Mouse (Mus musculus) heart, postnatal 36 days (tissue): ENCODE measurements at regions not wholly inside any gene's neighbourhood (a gene's known extent, or its start where the extent isn't known, plus 50 kb on each side); places are given as distances from the start of the nearest gene placed in this dataset.

Experiments used
- DNase-seq, 2 experiments: peaks; one replicate each; pipeline ENCODE4 v3.0.0; 2021 to 2022
- intact Hi-C: fragments of 180-260 bp; cut with DNase I; formaldehyde crosslinking; loops from one replicate; pipeline ENCODE4 v1.15.1; 2025

DNA sequence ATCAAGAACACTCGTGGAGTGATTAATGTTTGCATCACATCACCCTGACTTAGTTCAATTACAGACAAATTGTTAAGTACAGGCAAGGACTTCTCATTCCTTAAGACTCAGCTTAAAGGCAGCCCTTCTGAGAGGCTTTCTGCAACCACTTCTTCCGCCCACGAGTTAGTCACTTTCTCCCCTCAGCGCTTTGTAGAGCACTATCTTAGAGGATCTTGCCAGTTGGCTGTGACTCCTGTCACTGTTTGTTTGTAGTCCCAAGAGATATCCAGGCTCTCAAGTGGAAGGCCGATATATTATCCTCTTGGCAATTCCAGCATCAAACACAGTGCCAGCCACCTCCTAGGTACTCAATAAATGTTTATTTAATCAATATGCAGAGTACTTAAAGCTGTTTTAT is 532.1 kb upstream of the Gm26657 start:
- intact Hi-C loops: no loop called here
- DNase-seq: no peak

DNA sequence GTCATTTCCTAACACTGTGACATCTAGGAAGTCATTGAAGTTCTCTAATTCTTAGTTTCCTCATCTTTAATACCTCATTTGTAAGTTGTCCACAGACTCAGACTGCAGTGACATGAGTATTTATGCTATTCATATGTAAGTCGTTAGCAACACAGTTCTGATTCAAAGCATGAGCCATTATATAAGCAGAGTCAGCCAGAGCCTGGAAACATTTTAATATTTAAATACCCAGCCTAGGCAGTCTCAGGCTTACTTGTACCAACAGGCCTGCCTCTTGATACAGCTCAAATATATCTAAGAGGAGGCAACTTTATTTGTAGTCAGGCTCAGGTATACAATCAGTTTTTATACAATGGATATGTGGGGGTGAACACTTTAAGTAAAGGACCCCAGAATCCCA is 534.8 kb upstream of the Gm26657 start:
- DNase-seq: no peak
- intact Hi-C loops: no loop called here

DNA sequence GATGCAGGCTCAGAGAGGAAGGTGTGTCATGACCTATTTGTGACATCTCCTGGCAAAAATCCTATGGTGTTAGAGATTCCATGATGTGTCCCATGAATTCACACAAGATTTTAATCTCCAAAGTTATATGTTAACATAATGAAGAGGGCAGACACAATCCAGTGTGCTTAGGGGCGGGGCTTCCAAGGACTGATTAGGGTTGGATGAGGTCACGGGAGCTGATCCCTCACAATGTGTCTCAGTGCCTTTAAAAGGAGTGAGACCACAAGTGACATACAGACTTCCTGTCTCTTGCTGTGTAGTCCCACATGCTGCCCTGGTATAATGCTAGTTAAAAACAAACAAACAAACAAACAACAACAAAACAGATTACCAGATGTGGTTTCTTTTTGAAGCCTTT is 546.5 kb upstream of the Gm26657 start:
- no peak for DNase-seq
- intact Hi-C loops: no loop called here

DNA sequence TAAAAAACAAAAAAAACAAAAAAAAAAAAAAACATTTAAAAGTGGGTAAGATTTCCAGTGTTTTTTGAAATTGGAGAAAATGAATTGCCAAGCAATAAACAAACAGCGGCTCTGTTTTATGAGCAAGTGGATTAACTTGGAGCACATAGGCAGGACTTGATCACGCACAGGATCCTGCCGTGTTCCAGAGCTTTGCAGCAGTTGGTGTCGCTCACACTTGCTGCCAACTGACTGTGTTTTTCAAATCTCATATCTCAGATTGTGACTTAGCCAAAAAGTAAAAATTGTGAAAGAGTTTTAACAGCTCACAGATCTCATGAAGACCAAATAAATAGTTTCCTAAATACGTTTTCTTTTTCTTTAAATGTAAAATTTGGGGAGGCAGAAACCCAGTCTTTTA is 547.4 kb upstream of the Gm26657 start:
- DNase-seq: no peak
- intact Hi-C loops: no loop called here

DNA sequence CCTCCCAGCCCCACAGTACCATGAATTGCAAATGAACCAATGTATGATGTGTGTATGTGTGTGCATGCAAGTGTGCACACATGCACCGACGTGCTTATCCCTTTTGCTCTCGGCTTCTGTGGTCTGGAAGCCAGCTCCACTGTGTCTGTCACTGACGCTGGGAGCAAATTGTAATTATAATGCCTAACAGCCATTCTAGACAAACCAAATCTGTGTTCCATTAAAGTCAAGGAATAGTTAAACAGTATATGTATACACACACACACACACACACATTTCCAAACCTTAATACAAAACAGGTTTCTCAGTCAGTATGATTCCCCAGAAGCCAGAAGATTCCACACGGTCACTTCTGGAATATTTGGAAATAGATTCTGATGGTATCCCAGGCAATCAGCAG is 560.3 kb upstream of the Gm26657 start:
- no peak for DNase-seq
- intact Hi-C loops: no loop called here

DNA sequence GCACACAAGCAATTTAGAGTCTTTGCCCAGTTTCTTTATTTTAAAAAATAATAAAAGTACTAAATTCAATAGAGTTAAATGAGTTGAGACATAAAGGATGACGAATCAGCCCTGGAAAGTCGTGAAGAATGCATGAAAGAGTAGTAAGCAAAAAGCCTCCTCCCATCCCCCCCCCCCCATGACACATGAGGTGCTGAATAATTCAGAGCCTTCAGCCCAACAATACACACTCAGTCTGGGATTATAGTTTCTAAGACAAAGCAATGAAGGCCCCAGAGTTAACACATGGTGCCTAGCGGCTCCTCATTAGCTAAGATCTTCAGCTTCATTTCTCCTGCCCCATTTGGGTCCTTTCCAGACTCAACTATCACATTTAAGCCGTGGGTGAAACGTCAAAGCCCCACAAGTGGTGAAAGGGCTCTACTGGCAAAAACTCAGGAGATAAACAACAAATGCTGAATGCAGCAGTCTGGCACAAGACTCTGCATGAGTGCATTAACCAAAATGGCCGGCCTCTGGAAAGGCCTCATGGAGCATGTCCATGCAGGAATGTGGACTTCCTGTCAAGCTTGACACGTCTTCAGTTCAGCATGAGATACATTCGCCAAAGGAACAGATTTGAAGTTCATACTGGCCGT is 560.9 kb upstream of the Gm26657 start:
- intact Hi-C loops: no loop called here
- no peak for DNase-seq

DNA sequence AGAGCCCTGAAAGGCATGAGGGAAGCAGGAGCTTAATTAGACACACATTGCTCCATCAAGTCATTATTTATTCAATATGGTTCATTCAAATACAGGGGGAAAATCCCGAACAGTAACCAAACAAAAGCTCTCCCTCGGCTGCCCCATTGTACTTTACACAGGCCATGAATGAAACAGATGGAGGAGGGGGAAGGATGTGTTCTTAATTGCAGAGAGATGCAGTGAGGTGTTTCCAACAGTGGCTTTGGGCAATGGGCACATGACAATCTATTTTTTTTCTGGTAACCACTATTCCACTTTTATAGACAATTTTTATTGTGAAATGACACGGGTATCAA is 578.6 kb upstream of the Gm26657 start:
- intact Hi-C loops: no loop called here

DNA sequence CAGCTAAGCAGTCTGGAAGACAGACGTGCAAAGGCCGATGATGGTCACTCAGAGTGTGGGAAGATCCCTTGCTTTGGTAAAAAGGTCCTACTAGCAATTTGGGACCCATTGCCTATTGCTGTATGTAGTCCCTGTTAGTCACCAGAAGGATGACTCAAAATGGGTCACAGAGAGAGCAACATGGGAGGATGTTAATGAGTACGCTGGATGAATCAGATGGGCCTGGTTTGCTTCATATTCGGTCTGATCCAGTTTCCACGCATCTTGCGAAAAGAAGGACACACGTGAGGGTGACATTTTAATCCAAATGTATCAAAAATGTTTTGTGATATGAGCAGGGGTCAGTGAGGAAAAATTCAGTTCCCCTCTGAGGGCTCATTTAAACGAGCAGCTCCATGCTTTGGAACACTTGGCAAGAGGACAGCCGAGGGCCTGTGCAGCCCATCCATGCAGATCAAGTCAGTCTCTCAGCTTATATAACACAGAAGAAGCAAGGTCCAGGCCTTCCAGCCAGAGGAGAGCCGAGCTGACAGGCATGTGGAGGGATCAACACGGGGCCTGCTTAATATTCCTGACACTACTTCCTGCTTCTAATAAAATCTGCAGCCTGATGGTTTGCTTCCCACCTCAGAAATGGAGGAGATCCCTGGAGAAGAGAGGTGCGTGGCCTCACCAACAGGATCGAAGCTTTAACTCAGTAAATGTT is 579.2 kb upstream of the Gm26657 start:
- intact Hi-C loops: no loop called here
- DNase-seq: no peak

More for the DNA sequence above, 578.6 kb upstream of the Gm26657 start:
- DNase-seq: no peak

DNA sequence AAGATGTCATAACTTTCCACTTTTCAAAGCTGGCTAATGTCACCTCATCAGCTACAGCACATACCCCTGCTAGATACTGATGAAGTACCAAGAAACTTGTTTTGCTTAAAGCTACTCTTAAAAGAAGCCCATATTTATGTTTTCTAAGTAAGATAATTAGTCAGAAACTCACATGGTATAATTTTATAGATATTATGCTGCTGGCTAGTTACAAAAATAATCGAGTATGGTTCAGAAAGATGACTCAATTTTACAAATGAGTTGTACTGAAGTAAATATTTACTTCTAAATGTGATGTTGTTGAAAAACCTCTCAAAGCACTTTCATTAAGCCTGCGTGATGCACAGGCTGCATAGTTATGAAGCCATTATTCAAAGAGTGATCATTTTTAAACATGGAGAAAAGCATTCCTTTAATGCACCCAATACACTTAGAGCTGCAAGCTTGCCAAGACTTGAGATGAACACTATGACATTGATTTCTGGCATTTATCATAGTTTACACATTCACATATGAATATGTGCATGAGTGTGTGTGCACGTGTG is 582.3 kb upstream of the Gm26657 start:
- no peak for DNase-seq
- intact Hi-C loops: no loop called here

DNA sequence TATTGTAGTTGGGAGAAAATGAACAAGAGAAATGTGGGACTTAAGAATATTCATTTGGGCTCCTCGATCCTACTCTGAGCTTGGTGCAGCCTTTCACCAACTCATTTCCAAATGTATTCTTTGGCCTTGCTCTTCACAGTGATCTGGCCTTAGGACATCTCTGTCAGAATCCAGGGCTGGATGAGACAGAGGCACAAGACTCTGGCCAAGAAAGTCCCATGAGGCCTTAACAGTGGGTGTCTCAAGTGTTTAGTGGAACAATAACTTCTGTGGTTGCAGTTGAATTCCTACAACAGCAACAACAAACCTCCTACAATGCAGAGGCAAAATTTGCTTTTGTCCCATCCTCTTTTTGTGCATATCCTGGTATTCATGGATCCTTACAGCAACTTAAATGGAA is 589.2 kb upstream of the Gm26657 start:
- intact Hi-C loops: no loop called here
- DNase-seq: peak in 1 of 2 experiments; percentile 17

DNA sequence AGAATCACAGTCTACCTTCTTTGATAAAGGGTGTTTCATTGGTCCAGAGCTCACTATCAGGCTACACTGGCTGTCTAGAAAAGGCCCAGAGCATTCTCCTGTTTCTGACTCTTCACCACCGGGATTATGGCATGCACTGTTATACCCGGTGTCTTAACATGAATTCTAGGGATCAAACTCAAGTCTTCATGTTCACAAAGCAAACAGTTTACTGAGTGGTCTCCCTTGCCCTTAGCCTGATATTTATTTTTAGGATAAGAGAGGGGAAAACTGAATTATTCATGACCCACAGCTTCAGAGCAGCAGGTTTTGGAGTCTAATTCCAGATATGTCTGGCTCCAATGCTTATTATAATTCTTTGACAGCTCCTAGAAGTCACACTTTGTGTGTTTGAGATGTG is 596.0 kb upstream of the Gm26657 start:
- intact Hi-C loops: no loop called here
- no peak for DNase-seq

DNA sequence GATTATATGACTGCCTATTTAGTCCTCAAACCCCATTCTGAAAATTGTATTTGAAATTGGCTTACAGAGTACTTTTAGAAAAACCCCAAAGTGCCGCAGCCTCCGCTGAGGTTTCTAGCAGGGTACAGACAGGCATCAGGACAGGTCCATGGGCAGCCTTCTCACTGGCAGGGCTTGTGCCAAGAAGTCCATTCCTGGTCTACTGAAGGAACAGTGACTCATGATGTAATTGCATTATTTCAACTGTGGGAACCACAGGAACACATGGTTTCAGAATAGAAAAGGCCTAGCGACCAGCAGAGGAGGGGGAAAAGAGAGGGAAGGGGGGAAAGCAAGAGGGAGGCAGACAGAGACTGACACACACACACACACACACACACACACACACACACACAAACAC is 603.0 kb upstream of the Gm26657 start:
- DNase-seq: no peak
- intact Hi-C loops: no loop called here

DNA sequence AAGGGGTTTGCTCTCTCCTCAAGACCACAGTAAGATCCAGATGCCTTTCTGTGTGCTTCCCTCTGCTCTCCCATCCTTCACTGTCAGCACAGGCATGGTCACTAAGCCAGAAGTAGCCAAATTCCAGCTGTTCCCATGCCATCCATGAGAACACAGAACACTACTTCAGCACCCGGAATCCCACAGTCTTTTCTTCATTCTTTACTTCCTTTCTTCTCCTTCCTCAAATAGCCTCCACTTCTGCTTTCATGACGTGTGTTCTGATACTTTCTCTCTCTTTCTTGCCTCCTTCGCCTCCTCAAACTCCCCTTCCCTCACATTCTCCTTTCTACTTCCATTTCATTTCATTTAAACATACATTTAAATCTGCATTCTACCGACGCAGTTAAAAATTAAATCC is 602.1 kb upstream of the Klf4 start:
- no peak for DNase-seq
- intact Hi-C loops: no loop called here

DNA sequence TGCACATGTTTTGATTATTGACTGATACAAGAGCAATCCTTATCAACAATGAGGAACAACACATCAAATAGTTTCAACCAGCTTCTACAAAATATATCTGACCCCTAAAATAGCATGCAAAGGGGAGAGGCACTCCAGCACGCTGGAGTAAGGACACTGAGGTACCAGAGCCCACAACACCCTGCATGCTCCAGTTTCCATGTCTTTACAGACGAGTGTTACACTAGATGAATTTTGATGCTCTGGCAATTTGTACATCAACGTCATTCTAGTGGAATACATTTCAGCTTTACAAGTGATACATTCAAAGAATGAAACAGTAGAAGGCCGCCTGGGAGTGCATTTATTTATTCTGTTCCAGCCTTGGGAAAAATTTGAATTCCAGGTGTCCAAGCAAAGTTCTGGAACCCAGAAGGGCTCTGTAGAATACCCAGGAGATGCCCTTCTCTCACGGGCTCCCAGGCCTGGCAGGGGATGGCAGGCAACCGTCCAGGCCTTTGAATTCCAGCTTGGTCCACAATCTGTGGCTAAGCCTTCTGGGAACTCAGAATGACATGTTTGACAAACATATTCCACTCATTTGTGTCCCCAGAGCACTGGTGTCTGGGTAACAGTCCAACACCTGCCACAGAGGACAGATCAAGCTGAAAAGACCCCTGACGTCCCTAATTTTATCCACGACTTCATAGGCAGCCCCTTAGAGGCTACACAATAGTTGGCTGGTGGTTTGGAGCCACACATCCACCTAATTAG is 595.6 kb upstream of the Klf4 start:
- intact Hi-C loops: no loop called here
- DNase-seq: no peak

DNA sequence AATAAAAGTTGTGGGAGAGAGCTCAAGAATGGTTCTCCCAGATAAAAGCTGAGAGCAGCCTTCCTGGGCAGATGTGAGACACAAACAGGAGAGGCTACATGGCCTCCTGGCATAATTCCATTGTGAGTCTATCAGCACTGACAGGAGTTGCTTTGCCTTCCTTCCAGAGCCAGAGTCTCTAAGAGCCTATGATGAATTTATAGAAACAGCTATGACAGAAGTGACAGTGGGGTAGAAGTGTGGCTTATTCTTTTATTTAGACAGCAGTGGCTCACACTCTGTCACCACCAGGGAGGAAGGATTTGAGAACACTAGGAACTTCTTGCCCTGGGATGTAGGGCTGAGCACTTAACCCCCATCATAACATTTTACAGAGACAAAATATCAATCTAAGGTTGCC is 592.2 kb upstream of the Klf4 start:
- DNase-seq: no peak
- intact Hi-C loops: no loop called here

DNA sequence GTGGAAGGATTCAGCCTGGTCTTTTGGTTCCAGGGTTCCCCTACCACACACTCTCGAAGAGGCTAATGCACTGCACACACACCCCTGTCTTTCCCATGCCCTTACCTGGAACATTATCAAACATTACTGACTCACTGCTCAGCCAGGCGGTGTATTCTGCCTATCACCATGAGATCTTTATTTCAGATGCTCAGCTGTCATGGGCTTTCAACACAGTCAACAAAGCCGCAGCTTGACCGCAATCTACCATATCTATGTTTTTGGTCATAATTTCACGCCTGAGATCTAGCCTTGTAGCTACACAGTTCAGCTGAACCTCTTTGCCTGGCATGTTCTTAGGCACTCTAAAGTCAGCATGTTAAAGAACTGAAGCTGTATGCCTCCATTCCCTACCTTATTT is 589.9 kb upstream of the Klf4 start:
- DNase-seq: no peak
- intact Hi-C loops: no loop called here

DNA sequence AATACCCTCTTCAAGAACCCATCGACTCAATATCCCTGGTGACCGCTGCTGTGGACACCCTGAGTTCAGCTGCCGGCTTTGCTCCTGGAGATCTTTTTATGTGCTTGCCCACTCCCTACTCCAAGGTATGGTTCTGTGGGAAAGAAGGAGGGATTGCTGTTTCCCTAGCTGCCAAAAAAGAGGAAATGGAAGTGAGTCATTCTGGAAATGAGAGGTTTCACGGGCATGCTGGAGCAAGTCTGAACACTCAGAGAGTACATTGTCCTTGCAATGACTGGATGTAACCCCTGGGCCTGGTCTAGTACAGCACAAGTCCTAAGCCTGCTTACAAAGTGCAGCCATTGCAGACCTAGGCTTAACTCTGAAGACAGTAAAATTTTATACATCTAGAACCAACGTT is 589.4 kb upstream of the Klf4 start:
- intact Hi-C loops: no loop called here
- DNase-seq: no peak

DNA sequence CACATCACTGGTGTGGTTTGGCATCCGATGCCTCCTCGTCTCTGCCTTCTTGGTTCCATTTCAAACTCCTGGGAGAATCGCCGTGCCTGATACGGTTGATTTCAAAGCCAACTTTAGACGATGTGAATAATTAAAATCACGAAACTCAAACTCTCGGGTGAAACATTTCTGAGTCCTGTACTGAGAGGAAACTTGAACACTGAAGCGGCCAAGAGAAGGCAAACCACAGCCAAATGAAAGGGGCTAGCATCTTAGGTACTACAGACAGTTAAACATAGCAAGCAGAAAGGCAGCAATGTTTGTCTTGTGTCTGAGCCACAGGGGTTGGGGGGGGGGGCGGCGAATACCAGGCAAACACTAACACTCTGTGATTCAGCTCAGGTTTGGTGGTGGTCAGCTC is 588.1 kb upstream of the Klf4 start:
- no peak for DNase-seq
- intact Hi-C loops: no loop called here

DNA sequence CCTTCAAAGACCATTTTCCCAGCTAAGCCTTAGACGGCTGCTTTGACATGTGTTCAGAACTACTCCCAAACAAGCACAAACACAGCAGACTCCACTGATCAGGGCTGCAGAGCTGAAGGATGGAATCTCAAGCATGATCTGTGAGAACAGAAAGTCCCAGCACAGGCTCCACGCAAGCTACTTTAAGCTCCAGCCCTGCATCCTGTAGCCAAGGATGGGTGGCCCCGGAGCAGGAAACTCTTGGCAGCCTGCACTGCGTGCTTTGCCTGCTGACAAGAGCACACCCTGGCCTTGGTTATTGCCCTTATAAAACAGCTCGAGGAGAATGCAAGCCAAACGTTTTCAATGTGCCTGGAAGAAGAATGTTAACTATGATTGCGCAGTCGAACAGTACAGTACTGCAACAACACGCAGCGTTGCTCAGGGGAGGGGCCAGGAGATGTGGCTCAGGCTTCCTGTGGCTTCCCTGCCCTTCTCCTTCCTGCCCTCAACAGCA is 581.5 kb upstream of the Klf4 start:
- intact Hi-C loops: loop anchor here (2.0 to 5.0 kb wide), 4 partner anchors 111 to 583 kb away; no protein-coding TSS in a partner anchor
- DNase-seq: peak; percentile 84 to 85

DNA sequence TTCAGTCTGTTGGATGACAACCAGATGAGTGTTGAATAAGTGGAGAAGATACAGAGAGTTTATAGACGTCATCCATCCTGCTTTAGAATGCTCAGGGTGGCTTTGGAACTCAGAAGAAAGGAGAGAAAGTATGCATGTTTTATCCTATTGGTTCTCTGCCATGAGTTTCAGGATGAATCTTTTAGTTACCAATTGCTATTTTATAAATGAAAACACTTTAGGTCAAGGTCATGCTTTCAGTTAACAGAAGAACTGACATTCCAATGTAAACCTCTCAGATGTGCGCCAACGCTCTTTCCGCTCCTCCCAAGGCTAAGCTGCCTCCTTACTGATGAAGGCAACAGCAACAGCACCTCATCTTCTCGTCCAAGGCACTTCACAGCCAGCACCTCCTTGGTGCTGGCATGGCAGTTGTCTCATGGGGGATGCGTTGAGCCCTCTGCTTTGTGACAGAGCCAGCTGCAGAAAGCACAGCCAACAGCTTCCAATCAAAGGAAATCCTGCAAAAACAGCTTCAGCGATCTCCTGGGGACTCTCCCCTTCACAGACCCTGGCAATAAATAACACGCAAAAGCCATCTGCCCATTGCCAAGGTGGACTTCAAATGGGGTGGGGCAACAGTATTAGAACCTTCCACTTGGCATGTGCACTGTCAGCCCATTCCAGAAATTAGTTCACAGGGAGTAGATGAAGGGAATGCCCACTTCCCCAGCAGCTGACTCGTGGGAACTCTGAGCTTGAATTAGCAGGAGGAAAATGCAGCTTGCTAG is 580.9 kb upstream of the Klf4 start:
- peak in 1 of 2 experiments; percentile 57 for DNase-seq

DNA sequence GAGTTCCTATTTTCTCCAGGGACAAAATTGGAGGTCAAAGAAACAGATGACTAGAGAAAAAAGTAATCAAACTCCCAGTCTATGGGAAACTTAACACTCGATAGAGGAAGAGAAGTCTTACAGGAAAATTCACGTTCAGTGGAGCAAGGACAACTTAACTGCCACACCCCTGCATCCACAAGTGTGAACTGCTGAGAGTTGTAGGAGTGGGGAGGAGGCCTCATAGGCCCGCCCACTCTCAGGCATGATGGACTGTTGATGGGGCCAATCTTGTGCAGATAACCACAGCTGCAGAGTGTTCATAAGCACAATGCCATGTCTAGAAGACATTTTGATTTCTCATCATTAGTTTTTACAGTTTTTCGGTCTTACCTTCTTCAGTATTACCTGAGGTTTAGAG is 574.7 kb upstream of the Klf4 start:
- intact Hi-C loops: no loop called here
- DNase-seq: no peak

More for the DNA sequence above, 580.9 kb upstream of the Klf4 start:
- intact Hi-C loops: loop anchor here (5.0 kb wide), 3 partner anchors 111 to 461 kb away; no protein-coding TSS in a partner anchor
